Mouse (Mus musculus): ENCODE data around the gene Ace3. TPM values are rescaled to one million over a fixed set of nuclear protein-coding genes. Genes with fewer than 3 reads are reported as not detected.
A peak's percentile ranks its signal among the peaks of the same experiment; 100 is the strongest.

The Ace3 gene
- polyA plus RNA-seq (2015; fragmentation: Nextera tagmentation; extraction: Ambion mirVana) = not detected in 2 replicates

DNA sequence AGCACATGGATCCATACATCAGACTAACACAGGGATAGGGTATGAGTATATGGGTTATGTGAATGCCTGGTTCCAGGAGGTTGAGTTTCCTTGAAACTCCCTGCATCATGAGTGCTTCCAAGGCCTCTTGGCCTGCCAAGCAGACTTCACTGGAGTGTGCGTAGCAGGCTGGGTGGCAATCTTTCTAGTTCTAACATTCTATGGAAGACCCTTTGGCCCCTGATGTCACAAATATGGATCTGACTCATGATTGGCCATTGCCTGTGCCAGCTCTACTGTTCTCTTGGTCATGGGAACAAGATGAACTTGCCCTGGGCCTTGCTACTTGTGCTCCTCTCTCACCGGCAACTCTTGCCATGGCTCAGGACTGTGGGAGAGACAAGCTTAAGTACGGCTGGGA lies at the start of gene Ace3:
Gene Ace3 (plus strand): TSS at position 301 of the 400 bp plus-strand sequence.
- no peaks in the 10 kb centered on the region for H3K9me3 ChIP-seq
- H3K9ac ChIP-seq = no peak within 1 kb of the TSS
- no peaks in the 10 kb centered on the region for H3K4me1 ChIP-seq
- no peaks in the 10 kb centered on the region for H3K36me3 ChIP-seq (replicated peaks)
- no peak within 1 kb of the TSS for H3K4me2 ChIP-seq
- ATAC-seq (replicated peaks) = no peak
- WGBS = 96% methylated on average over 3 of the region's 3 CpGs
- no peaks in the 10 kb centered on the region for H3K27me3 ChIP-seq (replicated peaks)
- H3K4me3 ChIP-seq = no peak within 1 kb of the TSS
- no peak within 1 kb of the TSS for H3K27ac ChIP-seq

DNA sequence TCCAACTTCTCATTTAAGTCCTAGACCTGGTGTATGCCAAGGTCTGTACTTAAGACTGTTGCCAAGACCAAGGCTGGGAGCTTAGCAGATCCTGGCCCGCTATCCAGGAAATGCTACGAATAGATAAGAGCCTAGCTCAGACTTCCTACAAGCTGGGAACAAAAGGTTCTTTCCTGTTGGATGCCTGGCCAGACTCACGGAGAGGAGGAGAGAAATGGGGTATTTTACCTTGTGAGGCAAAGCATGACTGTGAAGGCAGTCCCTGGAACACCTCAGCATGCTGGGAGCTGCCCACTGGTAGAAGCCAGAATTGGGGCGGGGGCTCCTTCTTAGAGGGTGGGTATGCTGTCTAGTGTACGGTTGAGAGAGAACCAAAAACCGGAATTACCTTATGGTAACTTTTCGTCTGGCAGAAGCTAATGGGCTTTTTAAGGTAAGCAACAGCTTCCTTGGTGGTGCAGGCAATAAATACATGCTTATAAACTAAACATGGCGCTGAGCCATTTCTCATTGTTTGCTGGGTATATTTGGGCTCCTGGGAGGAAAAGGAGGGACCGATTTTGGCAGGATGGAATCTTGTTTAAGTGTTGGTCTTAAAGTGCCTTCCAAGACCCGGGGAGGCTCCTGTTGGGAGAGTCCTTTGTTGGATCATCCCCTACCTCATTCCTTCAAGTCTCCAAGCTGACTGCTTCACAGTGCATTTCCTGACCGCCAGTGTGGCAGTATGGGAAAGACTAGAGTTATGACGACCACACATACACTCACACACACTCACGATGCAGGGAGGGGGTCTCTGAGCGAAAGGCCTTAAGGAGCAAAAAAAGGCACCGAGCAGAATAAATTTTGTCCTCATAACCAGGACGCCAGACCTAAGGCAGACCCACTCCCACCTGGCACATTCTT lies 49.5 kb upstream of the Ace3 start:
- Histone ChIP-seq H3K27me3 (replicated peaks) (no peaks in the 10 kb centered on the region), H3K4me2 (peak overlapping the region; percentile 87), H3K36me3 (replicated peaks) (no peaks in the 10 kb centered on the region), H3K9me3 (no peaks in the 10 kb centered on the region), H3K9ac (peak overlapping the region; percentile 7; the same call in 1 of the 2 replicates), H3K27ac (no peak overlapping the region), H3K4me3 (peak overlapping the region; percentile 76), H3K4me1 (peaks cover 24% of the 10 kb centered on the region)
- ATAC-seq (replicated peaks) = 0 out of 2 replicates have a peak, but pooled peaks have one; percentile 8
- WGBS = 71% methylated on average over 16 of the region's 16 CpGs

DNA sequence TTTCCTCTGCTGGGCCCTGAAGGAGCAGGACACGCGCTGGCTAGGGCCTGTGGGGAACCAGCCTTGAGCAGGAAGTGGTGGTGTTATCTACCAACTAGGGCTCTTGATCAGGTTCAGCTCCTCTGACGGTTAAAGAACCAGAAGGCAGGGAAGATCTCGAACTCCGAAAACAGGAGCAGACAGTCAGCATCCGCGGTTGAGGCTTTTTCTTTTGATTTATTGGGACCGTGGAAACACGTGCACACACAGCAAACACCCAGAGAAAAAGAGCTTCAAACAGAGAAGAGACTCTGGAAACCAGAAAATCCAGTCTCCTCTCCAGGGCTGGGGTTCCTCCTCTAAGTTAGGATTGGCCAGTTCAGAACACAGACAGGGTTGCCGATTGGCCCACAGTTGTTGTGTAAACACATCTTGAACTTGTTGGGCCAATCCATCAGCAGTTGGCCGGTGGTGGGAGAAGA lies 47.8 kb upstream of the Ace3 start:
- Histone ChIP-seq H3K36me3 (replicated peaks) (no peaks in the 10 kb centered on the region), H3K9me3 (no peaks in the 10 kb centered on the region), H3K27ac (no peak overlapping the region), H3K27me3 (replicated peaks) (no peaks in the 10 kb centered on the region), H3K4me1 (peaks cover 24% of the 10 kb centered on the region), H3K4me3 (no peak overlapping the region), H3K4me2 (no peak overlapping the region), H3K9ac (no peak overlapping the region)
- no peak for ATAC-seq (replicated peaks)
- 55% methylated on average over 11 of the region's 11 CpGs for WGBS

DNA sequence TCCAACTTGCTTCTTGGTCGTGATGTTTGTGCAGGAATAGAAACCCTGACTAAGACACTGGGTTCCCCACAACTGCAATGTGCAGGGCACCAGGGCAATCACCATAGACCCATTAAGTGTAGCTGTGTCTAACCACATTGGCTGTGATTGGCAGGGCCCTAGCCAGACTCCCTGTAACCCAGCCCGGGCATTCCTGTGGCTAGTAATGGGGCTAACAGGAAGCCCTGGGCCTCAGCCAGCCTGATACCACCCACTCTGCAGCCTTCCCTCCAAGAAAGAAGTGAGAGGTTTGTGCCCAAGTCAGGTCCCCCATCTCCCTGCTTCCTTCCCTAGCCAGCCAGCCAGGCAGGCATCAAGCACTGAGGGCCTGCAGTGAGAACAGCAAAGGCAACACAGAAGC lies 46.2 kb upstream of the Ace3 start:
- no peak overlapping the region for H3K4me3 ChIP-seq
- H3K9ac ChIP-seq = no peak overlapping the region
- 83% methylated on average over 2 of the region's 2 CpGs for WGBS
- H3K4me1 ChIP-seq = peaks cover 16% of the 10 kb centered on the region
- no peak overlapping the region for H3K27ac ChIP-seq
- no peak overlapping the region for H3K4me2 ChIP-seq
- no peaks in the 10 kb centered on the region for H3K36me3 ChIP-seq (replicated peaks)
- no peak for ATAC-seq (replicated peaks)
- H3K27me3 ChIP-seq (replicated peaks) = no peaks in the 10 kb centered on the region
- H3K9me3 ChIP-seq = no peaks in the 10 kb centered on the region

DNA sequence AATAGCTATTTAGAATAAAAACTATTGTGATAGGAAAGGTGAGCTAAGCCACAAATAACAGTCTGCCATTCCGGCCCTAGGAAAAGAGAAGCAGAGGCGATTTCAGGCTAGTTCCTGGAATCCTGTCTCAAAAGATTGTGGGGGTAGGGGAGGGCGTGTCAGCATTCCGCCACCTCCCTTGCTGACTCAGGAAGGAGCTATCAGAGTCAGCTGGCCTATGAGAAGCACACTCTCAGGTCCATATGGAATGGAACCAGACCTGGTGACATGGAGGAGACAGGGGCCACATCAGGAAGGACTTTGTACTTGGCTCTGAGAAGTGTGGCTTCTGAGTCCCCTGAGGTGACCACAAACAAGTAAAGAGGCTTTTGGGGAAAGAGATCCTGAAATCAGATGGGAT lies 44.0 kb upstream of the Ace3 start:
- H3K36me3 ChIP-seq (replicated peaks) = no peaks in the 10 kb centered on the region
- H3K9me3 ChIP-seq = no peaks in the 10 kb centered on the region
- H3K4me3 ChIP-seq = no peak overlapping the region
- H3K27me3 ChIP-seq (replicated peaks) = no peaks in the 10 kb centered on the region
- no peaks in the 10 kb centered on the region for H3K4me1 ChIP-seq
- H3K27ac ChIP-seq = no peak overlapping the region
- no peak overlapping the region for H3K9ac ChIP-seq
- no peak overlapping the region for H3K4me2 ChIP-seq
- no peak for ATAC-seq (replicated peaks)
- WGBS = 80% methylated on average over 4 of the region's 4 CpGs

DNA sequence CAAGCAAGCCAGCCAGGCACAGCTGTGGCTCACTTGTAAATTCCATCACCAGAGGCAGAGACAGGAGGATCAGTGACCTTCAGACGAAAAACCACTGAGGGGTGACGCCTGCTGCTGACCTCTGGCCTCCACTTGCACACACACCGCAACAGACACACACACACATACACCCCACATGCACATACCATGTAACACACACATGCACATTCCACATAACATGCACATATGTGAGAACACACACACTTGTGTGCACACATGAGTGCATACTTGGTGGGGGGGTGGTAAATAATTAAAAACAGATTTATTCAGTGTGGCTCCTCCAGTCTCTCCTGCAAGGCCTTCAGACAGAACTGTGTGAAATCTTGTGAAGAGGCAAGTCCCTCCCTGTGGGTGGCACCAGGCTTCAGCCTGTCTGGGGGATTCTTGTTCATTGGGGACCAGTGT lies 42.9 kb upstream of the Ace3 start:
- Histone ChIP-seq H3K27ac (no peak overlapping the region), H3K4me3 (no peak overlapping the region), H3K4me2 (no peak overlapping the region), H3K4me1 (no peaks in the 10 kb centered on the region), H3K9ac (no peak overlapping the region), H3K9me3 (no peaks in the 10 kb centered on the region), H3K36me3 (replicated peaks) (no peaks in the 10 kb centered on the region), H3K27me3 (replicated peaks) (no peaks in the 10 kb centered on the region)
- no peak for ATAC-seq (replicated peaks)
- WGBS = 50% methylated on average over 3 of the region's 3 CpGs

DNA sequence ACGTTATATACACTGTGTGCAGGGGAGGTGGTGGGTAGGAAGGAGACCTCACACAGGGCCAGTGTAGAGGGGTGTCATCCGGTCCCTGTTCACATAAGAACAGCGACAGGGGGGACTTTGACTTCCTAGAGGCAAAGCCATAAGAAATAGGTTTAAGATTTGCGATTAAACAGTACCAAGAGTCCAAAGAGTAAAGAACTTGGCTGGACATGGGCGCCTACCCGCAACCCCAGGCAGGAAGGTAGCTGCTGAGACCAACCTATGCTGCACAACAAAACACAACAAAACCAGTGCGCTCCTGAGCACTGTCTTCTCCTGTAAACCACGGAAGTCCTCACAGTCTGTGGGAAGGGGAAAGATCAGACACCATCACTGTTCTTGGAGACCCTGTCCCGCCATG lies 42.4 kb upstream of the Ace3 start:
- H3K36me3 ChIP-seq (replicated peaks) = no peaks in the 10 kb centered on the region
- H3K9ac ChIP-seq = no peak overlapping the region
- H3K4me1 ChIP-seq = no peaks in the 10 kb centered on the region
- H3K9me3 ChIP-seq = no peaks in the 10 kb centered on the region
- H3K27me3 ChIP-seq (replicated peaks) = no peaks in the 10 kb centered on the region
- no peak overlapping the region for H3K4me2 ChIP-seq
- WGBS = 88% methylated on average over 9 of the region's 9 CpGs
- H3K27ac ChIP-seq = no peak overlapping the region
- no peak for ATAC-seq (replicated peaks)
- no peak overlapping the region for H3K4me3 ChIP-seq

DNA sequence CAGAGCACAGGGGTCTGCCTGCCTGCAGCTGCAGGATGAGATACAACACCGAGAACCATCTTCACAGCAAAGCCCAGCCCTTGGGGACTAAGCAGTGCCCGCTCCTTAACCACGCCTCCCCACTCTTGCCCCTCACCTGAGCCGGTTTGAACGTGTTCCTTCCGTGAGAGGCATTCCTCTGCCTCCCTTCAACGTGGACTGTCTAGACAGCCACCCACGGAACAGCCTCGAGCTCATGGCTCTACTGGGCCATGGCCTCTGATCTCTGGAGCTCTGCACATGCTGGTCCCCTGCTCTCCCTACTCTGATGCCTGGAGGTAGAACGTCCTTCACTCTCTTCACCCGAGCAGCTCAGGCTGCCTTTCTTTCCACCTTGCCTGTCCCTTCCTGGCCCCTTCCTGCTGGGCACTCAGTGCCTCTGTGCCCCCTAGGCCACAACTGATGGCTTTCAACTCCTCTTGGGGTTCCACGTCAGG lies 41.5 kb upstream of the Ace3 start, which contains the start of gene Cyb561:
Gene Cyb561 (minus strand): TSS at position 426 of the 476 bp plus-strand sequence.
- H3K36me3 ChIP-seq (replicated peaks) = no peaks in the 10 kb centered on the region
- WGBS = 84% methylated on average over 12 of the region's 12 CpGs

DNA sequence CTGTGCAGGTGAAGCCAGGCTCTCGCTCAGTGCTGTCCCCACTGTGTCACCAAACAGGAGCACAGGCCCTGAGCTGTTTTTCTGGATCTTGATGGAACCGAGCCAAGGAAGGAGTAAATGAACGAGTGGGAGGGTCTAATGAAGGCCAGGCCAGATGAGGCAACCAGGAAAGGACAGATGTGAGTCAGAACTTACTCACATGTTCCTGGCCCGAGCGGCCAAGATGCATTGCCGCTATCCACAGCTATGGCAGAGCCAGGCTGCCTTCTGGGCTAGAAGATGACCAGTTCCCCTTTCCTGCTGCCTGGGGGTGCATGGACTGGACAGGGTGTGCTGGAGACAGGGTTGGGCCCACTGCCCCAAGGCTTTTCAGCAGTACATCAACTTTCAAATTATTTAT lies 41.1 kb upstream of the Ace3 start:
- no peak overlapping the region for H3K4me3 ChIP-seq
- no peaks in the 10 kb centered on the region for H3K4me1 ChIP-seq
- H3K36me3 ChIP-seq (replicated peaks) = no peaks in the 10 kb centered on the region
- 90% methylated on average over 6 of the region's 6 CpGs for WGBS
- no peak overlapping the region for H3K9ac ChIP-seq
- no peak overlapping the region for H3K4me2 ChIP-seq
- H3K27ac ChIP-seq = no peak overlapping the region
- no peaks in the 10 kb centered on the region for H3K9me3 ChIP-seq
- ATAC-seq (replicated peaks) = no peak
- H3K27me3 ChIP-seq (replicated peaks) = no peaks in the 10 kb centered on the region

More for the DNA sequence above, 41.5 kb upstream of the Ace3 start, which contains the start of gene Cyb561:
- Histone ChIP-seq H3K27me3 (replicated peaks) (no peaks in the 10 kb centered on the region), H3K4me3 (no peak within 1 kb of the TSS), H3K4me1 (no peaks in the 10 kb centered on the region), H3K9ac (no peak within 1 kb of the TSS), H3K4me2 (no peak within 1 kb of the TSS), H3K9me3 (no peaks in the 10 kb centered on the region), H3K27ac (no peak within 1 kb of the TSS)
- ATAC-seq (replicated peaks) = no peak

DNA sequence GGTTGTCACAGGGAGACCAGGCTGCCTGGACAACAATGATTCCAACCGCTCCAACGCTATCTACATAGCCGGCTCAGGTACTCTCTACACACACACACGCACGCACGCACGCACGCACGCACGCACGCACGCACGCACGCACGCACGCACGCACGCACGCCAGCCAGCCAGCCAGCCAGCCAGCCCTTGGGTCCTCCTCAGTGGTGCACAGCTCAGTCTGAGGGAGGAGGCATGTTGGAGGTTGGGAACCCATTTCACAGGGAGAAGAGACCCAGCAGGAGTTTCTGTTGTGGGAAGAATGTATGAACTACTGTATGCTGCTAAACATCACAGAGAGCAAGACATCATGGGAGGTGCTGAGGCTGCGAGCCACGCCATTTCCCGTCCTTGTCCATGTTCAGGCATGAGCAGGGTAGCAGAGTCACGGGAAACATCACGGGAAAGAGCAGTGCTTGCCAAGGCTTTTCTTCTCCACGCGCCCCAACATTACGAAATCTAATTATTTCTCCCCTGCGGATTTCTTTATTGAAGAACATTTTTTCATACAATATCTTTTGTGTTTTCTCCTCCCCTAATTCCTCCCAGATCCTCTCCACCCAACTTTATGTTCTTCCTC lies 38.6 kb upstream of the Ace3 start:
- no peaks in the 10 kb centered on the region for H3K4me1 ChIP-seq
- WGBS = 85% methylated on average over 28 of the region's 28 CpGs
- H3K27ac ChIP-seq = no peak overlapping the region
- no peaks in the 10 kb centered on the region for H3K9me3 ChIP-seq
- ATAC-seq (replicated peaks) = no peak
- no peak overlapping the region for H3K4me3 ChIP-seq
- no peaks in the 10 kb centered on the region for H3K36me3 ChIP-seq (replicated peaks)
- H3K27me3 ChIP-seq (replicated peaks) = no peaks in the 10 kb centered on the region
- no peak overlapping the region for H3K9ac ChIP-seq
- no peak overlapping the region for H3K4me2 ChIP-seq

DNA sequence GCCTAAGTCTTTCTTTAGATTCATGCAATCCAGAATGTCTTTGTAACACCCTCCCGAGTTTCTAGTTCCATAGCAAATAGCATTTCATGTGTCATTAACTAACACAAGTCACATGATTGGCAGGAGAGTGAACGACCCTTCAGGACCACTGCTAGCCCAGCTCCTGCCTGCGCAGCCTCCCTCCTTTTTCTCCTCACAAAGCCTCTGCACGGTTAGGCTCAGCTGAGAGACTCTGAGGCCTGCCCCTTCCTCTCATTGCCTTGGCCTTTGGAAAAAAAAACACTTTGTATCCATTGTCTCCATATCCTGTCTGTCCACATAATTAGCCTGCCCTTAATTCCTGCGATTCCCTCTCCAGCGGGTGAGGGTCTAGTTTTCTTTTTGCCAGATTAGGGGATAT lies 37.0 kb upstream of the Ace3 start:
- 40% methylated on average over 6 of the region's 6 CpGs for WGBS
- H3K9me3 ChIP-seq = no peaks in the 10 kb centered on the region
- H3K4me1 ChIP-seq = no peaks in the 10 kb centered on the region
- H3K4me2 ChIP-seq = no peak overlapping the region
- no peaks in the 10 kb centered on the region for H3K36me3 ChIP-seq (replicated peaks)
- no peak overlapping the region for H3K4me3 ChIP-seq
- ATAC-seq (replicated peaks) = no peak
- H3K27me3 ChIP-seq (replicated peaks) = no peaks in the 10 kb centered on the region
- H3K27ac ChIP-seq = no peak overlapping the region
- H3K9ac ChIP-seq = no peak overlapping the region

DNA sequence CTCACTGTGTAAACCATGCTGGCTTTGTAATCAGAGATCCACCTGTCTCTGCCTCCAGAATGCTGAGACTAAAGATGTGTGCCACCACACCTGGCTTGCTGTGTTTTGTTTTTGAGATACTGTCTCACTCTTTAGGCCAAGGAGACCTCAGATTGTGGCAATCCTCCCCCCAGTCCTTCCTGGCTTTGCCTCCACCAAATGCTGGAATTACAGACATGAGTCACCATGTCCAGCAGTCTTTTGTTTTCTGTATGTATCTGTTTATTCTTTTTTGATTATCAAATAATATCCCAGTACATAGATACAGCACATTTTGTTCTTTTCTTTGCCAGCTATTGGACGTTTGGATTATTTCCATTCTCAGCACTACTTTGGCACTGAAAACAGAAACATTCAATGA lies 35.9 kb upstream of the Ace3 start:
- no peak overlapping the region for H3K9ac ChIP-seq
- H3K4me2 ChIP-seq = no peak overlapping the region
- no peak overlapping the region for H3K4me3 ChIP-seq
- no peaks in the 10 kb centered on the region for H3K4me1 ChIP-seq
- H3K9me3 ChIP-seq = no peaks in the 10 kb centered on the region
- H3K36me3 ChIP-seq (replicated peaks) = no peaks in the 10 kb centered on the region
- H3K27ac ChIP-seq = no peak overlapping the region
- H3K27me3 ChIP-seq (replicated peaks) = no peaks in the 10 kb centered on the region
- WGBS = 76% methylated on average over 1 of the region's 1 CpGs
- ATAC-seq (replicated peaks) = no peak

All from midbrain, embryonic 15.5 days (tissue).